ENCODE assay signal across 8 mouse cellular contexts in genomic region chr2:167014702-167015381, GRCm38 (mm10). TPM values are rescaled to one million over a fixed set of nuclear protein-coding genes. Genes with fewer than 3 reads are reported as not detected.
DNase-seq lines count a peak whose midpoint lies in the region; ATAC-seq lines count a peak whose summit lies in the region.

Gene Ddx27, plus strand, starts transcription at chr2:167015193.

- no peaks in the 10 kb centered on the region for H3K27me3 ChIP-seq in lung, embryonic 16.5 days (ENCODE audit: control insufficient read depth, insufficient read depth, low read depth, low read length)

- H3K4me1 ChIP-seq in lung, embryonic 16.5 days (replicated peaks; ENCODE audit: control insufficient read depth, insufficient read depth, low read length): peaks cover 10% of the 10 kb centered on the region

- peak within 1 kb of the TSS; percentile 65 for H3K27ac ChIP-seq in lung, embryonic 16.5 days (ENCODE audit: low read length)

- H3K4me3 ChIP-seq in lung, embryonic 16.5 days (ENCODE audit: low read length): peak within 1 kb of the TSS; percentile 93

- ATAC-seq in hematopoietic stem cell, adult 5-6 weeks (replicated peaks in 1 of 2; ENCODE audit: insufficient read depth in 1 of 2, low FRiP score in 2 of 2, low TSS enrichment in 1 of 2, low read depth in 1 of 2, poor library complexity in 2 of 2, severe bottlenecking in 2 of 2): peak; percentile 86 to 95
- ATAC-seq in lung, embryonic 16.5 days (ENCODE audit: low read depth): peak; percentile 92

- H3K9me3 ChIP-seq in lung, embryonic 16.5 days (ENCODE audit: control insufficient read depth, low read length): no peaks in the 10 kb centered on the region

- DNase-seq in MEL-GATA-1-ER (ENCODE audit: extremely low read depth, low read depth): peak; percentile 77
- peak; percentile 87 for DNase-seq in cerebellum, adult 8-10 months
- DNase-seq in forelimb bud, embryonic 11.5 days (ENCODE audit: low read depth, low spot score): peak; percentile 91
- DNase-seq in layer of hippocampus, adult 9-10 months (ENCODE audit: low spot score): peak; percentile 83
- DNase-seq in ovary, postnatal 10 days (ENCODE audit: low spot score): peak; percentile 84
- DNase-seq in thymus, postnatal 10 days (ENCODE audit: low spot score in 2 of 2): peak; percentile 86 to 94

- peak within 1 kb of the TSS; percentile 91 for H3K9ac ChIP-seq in lung, embryonic 16.5 days (ENCODE audit: low read length)

- 3% methylated on average over 37 of the region's 37 CpGs for WGBS in lung, embryonic 16.5 days

- H3K36me3 ChIP-seq in lung, embryonic 16.5 days (ENCODE audit: control insufficient read depth, insufficient read depth, low read length): peaks cover 2% of the 10 kb centered on the region; the same call in 1 of the 2 replicates

- peak within 1 kb of the TSS; percentile 97 for H3K4me2 ChIP-seq in lung, embryonic 16.5 days (ENCODE audit: low read depth, low read length)

RNA-seq across cellular contexts. Expression of gene Ddx27, which starts in this region (rescaled TPM):
- 89.6 and 120 TPM in 2 replicates for total RNA-seq in hematopoietic stem cell, adult 5-6 weeks (2017)
- 40.5 and 43.6 TPM in 2 replicates for polyA plus RNA-seq in lung, embryonic 16.5 days (2015; fragmentation: Nextera tagmentation; extraction: Ambion mirVana)

Comparison
In these comparisons a context has a peak if more than half of its experiments do, and no peak if none do; other contexts are left out.
1. Peak in every context shown above with its lines: DNase-seq, ATAC-seq, H3K4me3 ChIP-seq and H3K27ac ChIP-seq.